Mouse (Mus musculus) C2C12 (cell line): Measurements from ENCODE around the gene Nt5c2.

Source experiments
- CEBPB ChIP-seq: IDR thresholded peaks from one replicate; pipeline ENCODE4 v1.6.1; 2011; ENCODE audit warnings: low read depth, mild to moderate bottlenecking, control low read depth, moderate library complexity
- CTCF ChIP-seq: IDR thresholded peaks from one replicate; pipeline ENCODE4 v1.5.1; 2011; ENCODE audit not compliant: control insufficient read depth, insufficient read depth, insufficient read length
- USF1 ChIP-seq: IDR thresholded peaks from one replicate; pipeline ENCODE4 v1.6.1; 2011; ENCODE audit warnings: low read depth, mild to moderate bottlenecking, control low read depth, moderate library complexity

DNA sequence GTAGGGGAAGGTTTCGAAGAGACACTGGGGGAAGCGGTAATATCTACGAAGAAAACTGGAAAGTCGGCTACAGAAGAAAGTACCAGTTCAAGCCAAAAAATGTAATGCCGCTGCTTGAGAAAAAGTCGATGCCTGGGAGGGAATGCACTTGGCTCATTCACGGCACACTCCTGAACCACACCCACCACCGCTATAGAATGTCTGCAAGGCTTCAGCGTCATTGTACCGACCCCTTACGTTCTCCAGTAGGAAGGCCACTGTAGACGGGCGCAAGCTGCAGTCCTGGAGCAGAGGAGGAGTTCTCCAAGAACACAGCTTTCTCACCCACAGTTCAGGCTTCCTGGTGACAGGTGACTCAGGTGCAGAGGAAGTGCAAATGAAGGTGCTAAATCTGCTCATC is 8.6 kb upstream of the Nt5c2 start:
- TF ChIP-seq CEBPB (no peak), USF1 (no peak), CTCF (no peak)
